Mouse (Mus musculus): ENCODE data around the gene Efr3b. TPM values are rescaled to one million over a fixed set of nuclear protein-coding genes. Genes with fewer than 3 reads are reported as not detected.

The Efr3b gene
- polyA plus RNA-seq, 1 experiment from 2014 or later = 6.0 TPM

DNA sequence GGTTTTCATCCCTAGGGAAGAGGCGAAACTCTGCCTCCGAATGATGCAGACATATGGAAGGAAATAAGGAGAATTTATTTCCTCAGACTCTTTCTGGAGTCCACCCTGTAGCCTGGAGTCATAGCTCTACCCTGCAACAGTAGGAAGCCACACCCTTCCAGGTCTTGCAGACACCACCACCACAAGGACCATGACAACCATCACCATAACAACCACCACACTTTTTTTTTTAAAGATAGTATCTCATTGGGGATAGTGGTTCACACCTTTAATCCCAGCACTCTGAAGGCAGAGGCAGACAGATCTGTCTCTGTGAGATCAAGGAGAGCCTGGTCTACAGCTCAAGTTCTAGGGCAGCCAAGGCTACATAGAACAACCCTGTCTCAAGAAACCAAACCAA is 26.8 kb upstream of the Efr3b start:
- WGBS = 94% methylated on average over 2 of the region's 2 CpGs
- no peaks in the 10 kb centered on the region for H3K9me3 ChIP-seq
- no peak overlapping the region for H3K9ac ChIP-seq
- no peak for ATAC-seq (ENCODE audit: insufficient number of reproducible peaks, insufficient read depth, low FRiP score, low TSS enrichment, low read depth)
- H3K4me2 ChIP-seq = no peak overlapping the region
- H3K36me3 ChIP-seq = no peaks in the 10 kb centered on the region
- no peaks in the 10 kb centered on the region for H3K4me1 ChIP-seq
- no peaks in the 10 kb centered on the region for H3K27me3 ChIP-seq
- no peak overlapping the region for H3K27ac ChIP-seq
- H3K4me3 ChIP-seq = no peak overlapping the region

DNA sequence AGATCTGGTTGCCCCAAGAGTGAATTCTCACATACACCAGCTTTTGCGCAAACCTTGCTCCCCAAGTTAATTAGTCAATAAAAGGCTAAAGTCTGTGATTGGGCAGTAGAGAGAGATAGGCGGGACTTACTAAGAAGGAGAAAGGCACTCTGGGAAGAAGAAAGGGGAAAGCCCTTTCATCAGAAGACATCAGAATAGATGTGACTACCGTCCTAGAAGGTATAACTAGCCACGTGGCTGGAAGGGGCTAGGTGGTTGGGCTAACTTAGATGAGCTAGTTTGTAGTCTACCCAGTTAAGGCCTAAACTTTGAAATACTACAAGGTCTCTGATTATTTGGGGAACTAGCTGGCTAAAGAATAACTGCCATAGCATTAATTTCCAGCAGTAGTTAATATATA is 21.0 kb upstream of the Efr3b start:
- Histone ChIP-seq H3K4me1 (no peaks in the 10 kb centered on the region), H3K9ac (no peak overlapping the region), H3K9me3 (no peaks in the 10 kb centered on the region), H3K27ac (no peak overlapping the region), H3K4me2 (no peak overlapping the region), H3K27me3 (no peaks in the 10 kb centered on the region), H3K36me3 (no peaks in the 10 kb centered on the region), H3K4me3 (no peak overlapping the region)
- ATAC-seq (ENCODE audit: insufficient number of reproducible peaks, insufficient read depth, low FRiP score, low TSS enrichment, low read depth) = no peak
- WGBS = 77% methylated on average over 4 of the region's 4 CpGs

DNA sequence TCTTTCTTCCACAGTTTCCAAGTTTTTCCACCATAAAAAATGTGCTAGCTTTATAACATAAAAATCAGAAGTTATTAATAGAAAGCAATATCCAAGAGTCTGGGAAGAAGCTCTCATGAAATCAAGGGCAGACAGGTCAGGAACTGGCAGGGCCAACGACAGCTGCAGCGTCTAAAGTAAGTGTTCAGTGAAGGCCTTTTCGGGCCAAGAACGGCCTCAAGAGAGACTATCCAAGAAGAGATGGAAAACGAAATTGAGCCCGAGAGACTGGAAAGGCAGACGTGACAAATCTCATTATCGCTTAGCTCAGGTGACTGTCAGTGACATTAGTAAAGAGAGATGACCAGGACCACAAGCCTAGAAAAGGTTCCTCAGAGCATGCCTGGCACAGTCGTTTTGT is 19.6 kb upstream of the Efr3b start:
- ATAC-seq (ENCODE audit: insufficient number of reproducible peaks, insufficient read depth, low FRiP score, low TSS enrichment, low read depth) = no peak
- WGBS = 61% methylated on average over 9 of the region's 9 CpGs
- H3K4me2 ChIP-seq = no peak overlapping the region

DNA sequence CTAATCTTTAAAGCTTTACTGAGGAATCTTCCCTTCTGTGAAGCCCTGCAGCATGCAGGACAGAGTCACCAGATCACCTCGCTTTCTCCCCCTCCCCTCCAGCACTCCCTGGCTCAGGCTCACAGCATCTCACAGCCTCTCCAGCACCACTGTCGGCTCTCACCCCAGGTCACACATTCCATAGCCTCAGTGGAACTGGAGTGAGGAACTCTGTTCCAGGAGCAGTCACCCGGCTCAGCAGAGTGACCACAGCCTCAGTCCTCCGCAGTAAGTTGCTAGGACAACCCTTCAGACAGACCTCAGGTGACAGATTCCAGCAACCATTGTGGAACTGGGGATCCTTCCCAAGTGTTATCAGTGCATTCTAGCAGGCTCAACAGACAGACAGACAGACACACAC is 16.1 kb upstream of the Efr3b start:
- no peak overlapping the region for H3K4me3 ChIP-seq
- no peak for ATAC-seq (ENCODE audit: insufficient number of reproducible peaks, insufficient read depth, low FRiP score, low TSS enrichment, low read depth)
- no peak overlapping the region for H3K4me2 ChIP-seq
- H3K27me3 ChIP-seq = no peaks in the 10 kb centered on the region
- no peaks in the 10 kb centered on the region for H3K4me1 ChIP-seq
- no peak overlapping the region for H3K9ac ChIP-seq
- H3K27ac ChIP-seq = no peak overlapping the region
- no peaks in the 10 kb centered on the region for H3K9me3 ChIP-seq
- no peaks in the 10 kb centered on the region for H3K36me3 ChIP-seq
- WGBS = 32% methylated on average over 4 of the region's 4 CpGs

More for the DNA sequence above, 19.6 kb upstream of the Efr3b start:
- no peak overlapping the region for H3K4me3 ChIP-seq
- no peak overlapping the region for H3K9ac ChIP-seq
- H3K36me3 ChIP-seq = no peaks in the 10 kb centered on the region
- H3K9me3 ChIP-seq = no peaks in the 10 kb centered on the region
- no peaks in the 10 kb centered on the region for H3K27me3 ChIP-seq
- H3K4me1 ChIP-seq = no peaks in the 10 kb centered on the region
- H3K27ac ChIP-seq = no peak overlapping the region

DNA sequence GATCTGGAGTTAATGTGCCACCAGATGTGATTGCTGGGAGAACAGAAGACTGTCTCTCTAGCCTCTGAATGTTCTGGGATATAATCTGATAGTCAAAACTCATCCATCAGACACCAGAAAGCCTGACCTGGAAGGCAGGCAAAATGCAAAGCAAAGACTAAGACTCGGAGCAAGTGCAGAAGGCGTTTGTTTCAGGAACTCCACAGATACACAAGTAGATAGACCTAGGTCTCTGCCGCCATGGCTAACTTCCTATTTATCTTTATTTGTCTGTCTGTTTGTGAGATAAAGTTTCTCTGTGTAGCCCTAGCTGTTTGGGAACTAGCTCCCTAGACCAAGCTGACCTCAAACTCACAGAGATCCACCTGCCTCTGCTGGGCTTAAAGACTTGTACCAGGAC is 14.9 kb upstream of the Efr3b start:
- Histone ChIP-seq H3K9ac (no peak overlapping the region), H3K4me2 (no peak overlapping the region), H3K27ac (no peak overlapping the region), H3K27me3 (no peaks in the 10 kb centered on the region), H3K36me3 (no peaks in the 10 kb centered on the region), H3K4me3 (no peak overlapping the region), H3K9me3 (no peaks in the 10 kb centered on the region), H3K4me1 (no peaks in the 10 kb centered on the region)
- 70% methylated on average over 3 of the region's 3 CpGs for WGBS
- ATAC-seq (ENCODE audit: insufficient number of reproducible peaks, insufficient read depth, low FRiP score, low TSS enrichment, low read depth) = no peak

DNA sequence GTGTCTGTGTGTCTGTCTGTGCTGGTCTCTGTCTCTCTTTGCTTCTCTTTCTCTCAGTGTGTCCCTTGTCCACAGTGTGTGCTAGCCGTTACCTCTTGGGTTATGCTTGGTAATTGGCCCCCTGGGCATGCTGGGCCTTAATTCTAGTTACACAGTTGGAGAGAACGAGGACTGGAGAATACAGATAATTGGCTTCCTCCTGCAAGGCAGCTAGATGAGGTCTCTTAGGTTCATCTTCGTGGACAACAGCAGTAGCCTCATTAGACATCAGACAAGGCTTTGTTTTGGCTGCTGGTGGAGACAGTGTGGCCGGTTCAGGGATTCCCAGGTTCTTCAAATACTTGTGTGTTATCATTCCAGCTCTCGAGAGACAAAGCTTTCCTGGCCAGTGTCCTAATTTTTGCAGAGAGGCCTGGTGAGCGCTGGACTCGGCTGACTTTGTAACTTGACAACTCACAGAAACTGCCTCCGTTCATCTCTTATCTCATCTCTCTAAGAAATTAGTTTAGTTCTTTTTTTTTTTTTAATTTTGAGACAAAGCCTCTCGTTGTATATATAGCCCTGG is 12.2 kb upstream of the Efr3b start:
- no peak overlapping the region for H3K4me3 ChIP-seq
- no peaks in the 10 kb centered on the region for H3K9me3 ChIP-seq
- ATAC-seq (ENCODE audit: insufficient number of reproducible peaks, insufficient read depth, low FRiP score, low TSS enrichment, low read depth) = no peak
- 52% methylated on average over 9 of the region's 9 CpGs for WGBS
- no peaks in the 10 kb centered on the region for H3K4me1 ChIP-seq
- H3K4me2 ChIP-seq = no peak overlapping the region
- no peaks in the 10 kb centered on the region for H3K27me3 ChIP-seq
- no peak overlapping the region for H3K27ac ChIP-seq
- H3K36me3 ChIP-seq = no peaks in the 10 kb centered on the region
- no peak overlapping the region for H3K9ac ChIP-seq

DNA sequence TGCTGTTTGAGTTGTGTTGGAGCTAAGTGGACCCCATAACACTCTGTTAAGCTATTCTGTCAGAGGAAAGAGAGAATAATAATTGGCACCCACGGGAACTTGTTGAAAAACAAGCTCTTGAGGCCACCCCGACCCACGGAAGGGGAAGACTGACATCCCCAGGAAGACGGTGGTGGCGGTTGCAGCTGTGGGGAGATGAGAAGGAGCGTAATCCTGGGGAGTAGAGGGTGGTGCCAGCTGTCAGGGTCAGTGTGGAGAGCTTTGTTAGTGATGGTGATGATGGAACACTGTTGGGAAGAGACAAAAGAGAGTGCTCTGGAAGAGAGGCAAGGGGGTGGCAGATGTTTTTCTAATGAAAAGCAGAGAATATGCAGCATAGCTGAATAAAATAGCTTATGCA is 9.3 kb upstream of the Efr3b start:
- 58% methylated on average over 6 of the region's 6 CpGs for WGBS
- Histone ChIP-seq H3K27me3 (no peaks in the 10 kb centered on the region), H3K4me2 (no peak overlapping the region), H3K9ac (no peak overlapping the region), H3K36me3 (no peaks in the 10 kb centered on the region), H3K4me1 (no peaks in the 10 kb centered on the region), H3K4me3 (no peak overlapping the region), H3K9me3 (no peaks in the 10 kb centered on the region), H3K27ac (no peak overlapping the region)
- no peak for ATAC-seq (ENCODE audit: insufficient number of reproducible peaks, insufficient read depth, low FRiP score, low TSS enrichment, low read depth)

DNA sequence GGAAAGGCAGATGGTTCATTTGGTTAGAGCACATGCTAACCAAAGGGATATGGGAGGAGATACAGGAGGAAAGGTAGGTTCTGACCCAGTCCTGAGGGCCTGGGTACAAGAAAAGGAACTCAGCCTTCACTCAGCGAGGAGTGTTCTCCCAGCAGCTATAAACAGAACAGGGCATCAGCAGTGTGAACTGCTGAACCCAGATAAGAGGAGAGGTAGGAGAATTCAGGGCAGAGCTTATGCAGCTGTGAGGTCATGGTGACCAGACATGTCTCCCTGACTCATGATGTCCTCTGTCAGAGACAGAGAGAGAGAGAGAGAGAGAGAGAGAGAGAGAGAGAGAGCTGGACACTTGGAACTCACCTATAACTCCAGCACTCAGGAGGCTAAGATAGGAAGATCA is 7.3 kb upstream of the Efr3b start:
- H3K27me3 ChIP-seq = peaks cover 12% of the 10 kb centered on the region; the same call in 1 of the 2 replicates
- no peaks in the 10 kb centered on the region for H3K36me3 ChIP-seq
- H3K4me1 ChIP-seq = no peaks in the 10 kb centered on the region
- no peak for ATAC-seq (ENCODE audit: insufficient number of reproducible peaks, insufficient read depth, low FRiP score, low TSS enrichment, low read depth)
- H3K9ac ChIP-seq = no peak overlapping the region
- H3K4me2 ChIP-seq = no peak overlapping the region
- H3K27ac ChIP-seq = no peak overlapping the region
- H3K9me3 ChIP-seq = no peaks in the 10 kb centered on the region
- no peak overlapping the region for H3K4me3 ChIP-seq
- 78% methylated on average over 1 of the region's 1 CpGs for WGBS

DNA sequence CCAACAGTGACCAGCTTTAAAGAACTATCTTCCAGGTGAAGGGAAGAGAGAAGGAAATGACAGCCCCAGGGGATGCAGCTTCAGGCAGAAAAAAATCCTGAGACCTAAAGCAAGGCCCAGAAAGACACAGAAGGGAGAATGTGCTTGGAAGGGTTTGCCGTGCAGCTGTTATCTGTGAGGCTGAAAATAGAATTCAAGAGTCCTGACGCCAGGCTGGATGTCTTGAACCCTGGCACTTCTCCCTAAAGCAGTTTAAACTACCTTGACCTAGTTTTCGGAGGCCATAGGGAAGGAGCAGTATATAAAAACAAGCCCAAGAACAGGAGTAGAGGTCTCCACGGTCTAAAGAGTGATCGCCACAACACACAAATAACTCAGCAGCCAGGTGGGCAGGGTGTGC is 3.7 kb upstream of the Efr3b start:
- H3K4me2 ChIP-seq = no peak overlapping the region
- H3K4me3 ChIP-seq = no peak overlapping the region
- ATAC-seq (ENCODE audit: insufficient number of reproducible peaks, insufficient read depth, low FRiP score, low TSS enrichment, low read depth) = no peak
- 65% methylated on average over 5 of the region's 5 CpGs for WGBS
- peaks cover 23% of the 10 kb centered on the region for H3K27me3 ChIP-seq
- no peak overlapping the region for H3K9ac ChIP-seq
- H3K36me3 ChIP-seq = no peaks in the 10 kb centered on the region
- no peaks in the 10 kb centered on the region for H3K9me3 ChIP-seq
- H3K27ac ChIP-seq = no peak overlapping the region
- peaks cover 10% of the 10 kb centered on the region for H3K4me1 ChIP-seq

DNA sequence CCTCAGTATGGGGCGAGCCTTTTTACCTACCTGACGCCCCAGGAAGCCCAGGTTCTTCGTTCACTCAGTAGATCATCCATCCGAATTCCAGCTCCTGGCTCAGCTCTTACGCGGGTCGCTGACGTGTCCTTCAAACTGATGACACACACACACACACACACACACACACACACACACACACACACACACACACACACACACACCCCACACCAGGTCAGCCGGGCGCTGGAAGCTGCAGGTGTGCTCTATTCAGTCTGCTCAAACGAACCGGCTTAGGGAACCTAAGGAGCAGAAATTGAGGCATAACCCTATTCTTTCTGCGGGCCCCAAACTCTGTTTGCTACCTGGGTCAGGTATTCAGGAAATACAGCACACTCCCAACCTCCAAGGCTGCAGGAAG is 331 bp upstream of the Efr3b start:
- H3K9me3 ChIP-seq = no peaks in the 10 kb centered on the region
- peak overlapping the region; percentile 81 for H3K9ac ChIP-seq
- peak overlapping the region; percentile 72 for H3K4me3 ChIP-seq
- peaks cover 32% of the 10 kb centered on the region for H3K27me3 ChIP-seq
- WGBS = 2% methylated on average over 12 of the region's 13 CpGs
- H3K4me2 ChIP-seq = peak overlapping the region; percentile 94
- ATAC-seq (ENCODE audit: insufficient number of reproducible peaks, insufficient read depth, low FRiP score, low TSS enrichment, low read depth) = no peak
- H3K4me1 ChIP-seq = peaks cover 18% of the 10 kb centered on the region
- H3K27ac ChIP-seq = no peak overlapping the region
- no peaks in the 10 kb centered on the region for H3K36me3 ChIP-seq

DNA sequence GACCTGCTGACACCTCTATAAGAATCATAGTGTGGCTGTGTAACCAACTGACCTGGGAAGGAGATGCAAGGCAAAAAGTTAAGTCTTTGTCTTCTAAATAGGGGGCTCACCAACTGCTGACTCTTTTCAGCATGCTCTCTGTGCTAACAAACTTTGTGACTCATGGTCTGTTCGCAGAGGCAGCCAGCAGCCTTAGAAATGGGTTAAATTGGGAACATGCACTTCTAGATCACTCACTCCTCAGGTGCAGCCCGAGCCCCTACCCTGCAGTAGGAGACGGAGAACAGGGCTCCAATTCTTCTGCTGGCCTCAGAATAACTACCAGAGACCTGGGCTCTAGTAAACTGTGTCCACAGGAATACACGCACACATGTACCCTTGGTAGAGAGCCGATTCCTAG is 1.2 kb downstream of the Efr3b start:
- Histone ChIP-seq H3K27me3 (peaks cover 32% of the 10 kb centered on the region), H3K9ac (peak overlapping the region; percentile 81; the same call in 1 of the 2 replicates), H3K36me3 (no peaks in the 10 kb centered on the region), H3K4me1 (peaks cover 18% of the 10 kb centered on the region), H3K4me3 (peak overlapping the region; percentile 72), H3K9me3 (no peaks in the 10 kb centered on the region), H3K27ac (no peak overlapping the region), H3K4me2 (peak overlapping the region; percentile 94)
- ATAC-seq (ENCODE audit: insufficient number of reproducible peaks, insufficient read depth, low FRiP score, low TSS enrichment, low read depth) = no peak
- WGBS = 17% methylated on average over 5 of the region's 5 CpGs

DNA sequence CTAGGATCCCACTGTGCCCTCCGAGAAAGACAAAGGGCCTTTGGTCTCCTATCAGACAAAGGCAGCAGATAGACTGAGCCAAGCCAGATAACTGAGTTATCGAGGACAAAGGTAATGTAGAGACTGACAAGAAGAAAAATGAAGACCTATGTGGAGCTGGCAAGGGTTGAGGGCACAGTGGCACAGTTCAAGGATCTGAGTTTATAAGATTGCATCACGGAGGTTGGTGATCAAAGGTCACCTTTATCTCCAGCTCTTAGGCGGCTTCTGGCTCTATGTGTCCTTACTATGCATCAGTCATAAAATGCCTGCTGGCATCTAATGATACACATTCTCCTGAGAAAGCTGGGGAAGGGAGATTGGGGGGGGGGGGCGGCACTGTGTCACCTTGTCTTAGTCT is 2.6 kb downstream of the Efr3b start:
- H3K4me1 ChIP-seq = peaks cover 18% of the 10 kb centered on the region
- no peak overlapping the region for H3K9ac ChIP-seq
- no peak overlapping the region for H3K27ac ChIP-seq
- no peaks in the 10 kb centered on the region for H3K9me3 ChIP-seq
- no peak for ATAC-seq (ENCODE audit: insufficient number of reproducible peaks, insufficient read depth, low FRiP score, low TSS enrichment, low read depth)
- H3K4me3 ChIP-seq = no peak overlapping the region
- H3K4me2 ChIP-seq = no peak overlapping the region
- WGBS = 94% methylated on average over 5 of the region's 5 CpGs
- H3K27me3 ChIP-seq = peaks cover 22% of the 10 kb centered on the region
- no peaks in the 10 kb centered on the region for H3K36me3 ChIP-seq

DNA sequence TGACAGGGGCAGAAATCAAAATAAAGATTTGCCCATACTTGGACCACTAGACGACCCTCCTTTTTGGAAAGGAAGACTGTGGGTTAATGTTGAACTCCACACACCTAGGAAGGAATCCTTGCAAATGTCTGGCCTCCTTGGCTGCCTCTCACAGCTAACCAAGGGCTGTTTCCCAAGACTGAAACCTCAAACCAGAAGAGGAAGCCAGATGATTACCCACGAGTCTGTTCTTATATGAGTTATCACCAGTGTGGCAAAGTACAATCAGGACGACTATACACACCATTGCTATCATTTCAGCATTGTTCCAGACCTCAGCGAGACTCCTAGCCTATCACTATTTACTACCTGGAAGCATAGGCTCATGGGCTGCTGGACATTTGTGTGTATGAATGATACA is 9.7 kb downstream of the Efr3b start:
- Histone ChIP-seq H3K9me3 (no peaks in the 10 kb centered on the region), H3K4me3 (no peak overlapping the region), H3K9ac (no peak overlapping the region), H3K4me2 (no peak overlapping the region), H3K27me3 (no peaks in the 10 kb centered on the region), H3K27ac (no peak overlapping the region), H3K36me3 (no peaks in the 10 kb centered on the region), H3K4me1 (0 out of 2 replicates have a peak, but pooled peaks cover 2% of the 10 kb centered on the region)
- 75% methylated on average over 4 of the region's 4 CpGs for WGBS
- no peak for ATAC-seq (ENCODE audit: insufficient number of reproducible peaks, insufficient read depth, low FRiP score, low TSS enrichment, low read depth)
